Mouse (Mus musculus): ENCODE data around the gene Lamtor4. TPM values are rescaled to one million over a fixed set of nuclear protein-coding genes. Genes with fewer than 3 reads are reported as not detected.
"Not testable (repeated sequence)": the region's sequence is repeated elsewhere in the genome, so short reads cannot be mapped to it uniquely, and the experiment has no call there.

The Lamtor4 gene
- 27.3 and 36.7 TPM in 2 replicates for total RNA-seq (2017)

- ATAC-seq (ENCODE audit: extremely low read depth, insufficient number of reproducible peaks, low FRiP score, poor library complexity, severe bottlenecking), result peak; percentile 94
Measured at GRCm38 (mm10) chr5:138255353-138256093, at the start of gene Lamtor4. Lamtor4 (plus strand) TSS chr5:138255482.

GRCm38 (mm10) chr5:138207253-138207652 is 48.0 kb upstream of the Lamtor4 start:
- ATAC-seq (ENCODE audit: extremely low read depth, insufficient number of reproducible peaks, low FRiP score, poor library complexity, severe bottlenecking), result no peak

DNA sequence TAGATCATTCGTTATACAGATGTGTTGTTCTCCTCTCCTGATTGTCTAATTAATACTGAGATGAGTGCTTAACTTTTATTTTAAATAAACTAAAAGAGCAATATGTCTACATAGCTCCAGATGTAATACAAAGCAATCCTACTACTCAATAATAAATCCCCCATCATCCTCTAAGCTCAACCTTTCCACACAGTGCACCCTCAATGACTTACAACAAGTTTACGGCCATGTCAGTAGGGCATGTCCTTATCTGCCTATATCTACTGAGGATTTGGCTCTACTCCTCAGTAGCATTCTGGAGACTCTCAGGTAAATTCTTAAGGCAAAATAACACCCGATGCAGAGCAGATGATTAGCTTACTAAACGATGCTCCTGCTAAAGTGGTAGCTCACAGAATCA is 47.4 kb upstream of the Lamtor4 start:
- no peak for ATAC-seq (ENCODE audit: extremely low read depth, insufficient number of reproducible peaks, low FRiP score, poor library complexity, severe bottlenecking)

DNA sequence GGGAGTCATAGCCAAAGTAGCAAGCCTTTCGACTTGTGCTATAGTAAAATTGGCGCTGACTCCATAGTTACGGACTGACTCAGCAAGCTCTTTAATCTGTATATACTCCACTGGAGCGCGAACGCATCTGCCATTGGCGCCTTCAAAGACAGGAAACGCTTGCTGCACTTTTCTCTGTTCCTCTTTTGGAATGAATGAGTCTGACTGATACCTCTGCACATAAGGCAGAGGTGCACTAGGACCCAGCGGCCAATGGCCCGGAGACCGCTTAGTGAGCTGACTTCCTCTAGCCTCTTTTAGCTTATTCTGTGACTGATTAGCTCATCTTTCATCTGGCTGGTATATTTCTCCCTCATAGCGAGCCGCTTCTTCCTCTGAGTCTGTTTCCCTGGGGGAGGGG is 38.6 kb upstream of the Lamtor4 start:
- ATAC-seq (ENCODE audit: extremely low read depth, insufficient number of reproducible peaks, low FRiP score, poor library complexity, severe bottlenecking), result not testable (repeated sequence)

DNA sequence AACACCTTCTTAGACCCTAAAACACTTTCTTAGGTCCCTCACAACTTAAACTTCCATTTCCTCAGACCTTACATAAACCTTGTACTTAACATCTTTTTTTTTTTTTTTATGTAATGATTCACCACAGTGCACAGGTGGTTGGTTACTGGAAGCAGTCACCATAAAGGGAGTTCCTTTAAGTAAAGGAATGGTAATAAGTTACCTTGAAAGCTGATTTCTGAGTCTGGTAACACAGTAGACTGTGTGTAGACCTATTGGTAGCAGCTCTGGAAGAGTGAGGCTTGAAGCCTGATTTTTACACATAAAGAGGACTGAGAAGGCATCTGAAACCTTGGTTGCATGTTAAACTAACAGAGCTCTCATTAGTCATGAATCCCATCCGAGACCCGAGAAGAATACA is 35.4 kb upstream of the Lamtor4 start:
- no peak for ATAC-seq (ENCODE audit: extremely low read depth, insufficient number of reproducible peaks, low FRiP score, poor library complexity, severe bottlenecking)

GRCm38 (mm10) chr5:138222111-138222510 is 33.2 kb upstream of the Lamtor4 start:
- ATAC-seq (ENCODE audit: extremely low read depth, insufficient number of reproducible peaks, low FRiP score, poor library complexity, severe bottlenecking), result peak; percentile 90

GRCm38 (mm10) chr5:138223287-138223686 is 32.0 kb upstream of the Lamtor4 start:
- no peak for ATAC-seq (ENCODE audit: extremely low read depth, insufficient number of reproducible peaks, low FRiP score, poor library complexity, severe bottlenecking)

GRCm38 (mm10) chr5:138225700-138226099 is 29.6 kb upstream of the Lamtor4 start, which contains the start of gene Nxpe5:
Nxpe5 (plus strand) TSS chr5:138225898.
- no peak for ATAC-seq (ENCODE audit: extremely low read depth, insufficient number of reproducible peaks, low FRiP score, poor library complexity, severe bottlenecking)

GRCm38 (mm10) chr5:138226491-138226890 is 28.8 kb upstream of the Lamtor4 start:
- ATAC-seq (ENCODE audit: extremely low read depth, insufficient number of reproducible peaks, low FRiP score, poor library complexity, severe bottlenecking), result no peak

- ATAC-seq (ENCODE audit: extremely low read depth, insufficient number of reproducible peaks, low FRiP score, poor library complexity, severe bottlenecking), result peak; percentile 56; the same call in 1 of the 2 replicates
Measured at GRCm38 (mm10) chr5:138227367-138227766, 27.9 kb upstream of the Lamtor4 start.

DNA sequence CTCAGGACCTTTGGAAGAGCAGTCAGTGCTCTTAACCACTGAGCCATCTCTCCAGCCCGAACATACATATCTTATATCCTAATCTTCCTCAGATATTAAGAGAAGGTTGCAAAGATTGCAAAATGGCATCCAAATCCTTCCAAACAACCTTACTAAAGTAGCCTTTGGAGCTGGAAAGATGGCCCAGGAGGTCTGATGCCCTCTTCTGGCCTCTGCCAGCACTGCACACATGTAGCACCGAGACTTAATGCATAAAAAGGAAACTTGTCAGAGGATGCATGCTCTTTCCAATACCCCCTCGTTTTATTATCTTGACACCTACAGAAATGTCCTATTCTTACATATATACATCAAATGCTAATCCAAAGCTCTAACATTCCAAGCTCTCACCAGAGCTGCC is 27.3 kb upstream of the Lamtor4 start:
- peak; percentile 53 for ATAC-seq (ENCODE audit: extremely low read depth, insufficient number of reproducible peaks, low FRiP score, poor library complexity, severe bottlenecking)

- no peak for ATAC-seq (ENCODE audit: extremely low read depth, insufficient number of reproducible peaks, low FRiP score, poor library complexity, severe bottlenecking)
Measured at GRCm38 (mm10) chr5:138229511-138229910, 25.8 kb upstream of the Lamtor4 start.

DNA sequence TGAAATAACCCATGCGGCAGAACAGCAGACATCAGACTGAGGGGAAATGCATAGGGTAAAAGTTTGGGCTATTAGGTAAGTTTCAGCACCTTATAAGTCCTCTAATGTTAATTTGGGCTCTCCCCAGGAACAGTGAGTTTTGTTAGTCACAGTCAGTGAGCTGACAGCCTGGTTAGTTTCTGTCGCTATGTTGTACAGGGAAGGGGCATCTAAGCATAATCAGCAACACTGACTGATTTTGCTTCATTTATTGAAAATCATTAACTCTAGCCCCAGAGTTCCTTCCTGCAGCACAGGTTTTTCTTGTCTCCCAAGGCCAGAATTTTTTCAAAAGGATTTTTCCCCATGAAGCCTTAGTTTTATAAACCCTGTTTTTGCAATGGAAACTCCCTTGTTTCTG is 21.5 kb upstream of the Lamtor4 start:
- no peak for ATAC-seq (ENCODE audit: extremely low read depth, insufficient number of reproducible peaks, low FRiP score, poor library complexity, severe bottlenecking)

DNA sequence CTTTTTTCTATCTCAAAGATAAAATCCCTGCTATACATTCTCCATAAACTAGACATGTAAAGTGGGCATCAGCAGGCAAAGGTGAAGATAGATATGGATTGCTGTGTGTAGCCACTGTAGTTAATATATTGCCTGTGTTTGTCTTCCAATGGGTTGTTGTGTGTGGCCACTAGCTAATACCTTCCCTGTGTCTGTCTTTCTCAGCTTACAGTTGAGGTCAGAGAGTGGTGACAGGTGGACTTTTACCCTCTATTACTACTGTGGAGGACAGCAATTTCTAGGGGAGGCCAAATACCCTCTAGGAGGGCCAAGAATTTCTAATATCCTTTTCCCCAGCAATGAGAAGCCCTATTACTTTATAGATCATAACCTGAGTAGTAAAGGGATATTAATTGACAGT is 21.1 kb upstream of the Lamtor4 start:
- ATAC-seq (ENCODE audit: extremely low read depth, insufficient number of reproducible peaks, low FRiP score, poor library complexity, severe bottlenecking), result no peak

DNA sequence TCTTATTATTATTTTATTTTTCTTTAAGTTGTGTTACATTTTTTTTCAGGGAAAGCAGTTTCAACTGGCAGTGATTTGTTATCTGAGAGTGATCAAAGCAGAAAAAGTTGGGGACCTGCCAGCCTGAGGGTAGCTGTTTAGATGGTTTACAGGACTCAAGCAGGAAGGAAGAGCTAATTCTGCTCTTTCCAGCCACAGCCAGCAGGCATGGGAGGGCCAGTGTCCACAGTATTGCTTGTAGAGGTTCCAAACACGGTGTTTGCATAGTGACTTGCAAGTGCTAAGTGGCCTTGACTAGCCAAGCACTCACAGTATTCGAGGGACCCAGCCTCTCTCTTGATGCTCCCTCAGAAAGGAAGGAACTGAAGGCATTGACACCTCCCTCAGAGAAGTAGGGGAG is 13.8 kb upstream of the Lamtor4 start:
- ATAC-seq (ENCODE audit: extremely low read depth, insufficient number of reproducible peaks, low FRiP score, poor library complexity, severe bottlenecking), result no peak

GRCm38 (mm10) chr5:138251144-138251543 is 4.1 kb upstream of the Lamtor4 start:
- ATAC-seq (ENCODE audit: extremely low read depth, insufficient number of reproducible peaks, low FRiP score, poor library complexity, severe bottlenecking), result no peak

DNA sequence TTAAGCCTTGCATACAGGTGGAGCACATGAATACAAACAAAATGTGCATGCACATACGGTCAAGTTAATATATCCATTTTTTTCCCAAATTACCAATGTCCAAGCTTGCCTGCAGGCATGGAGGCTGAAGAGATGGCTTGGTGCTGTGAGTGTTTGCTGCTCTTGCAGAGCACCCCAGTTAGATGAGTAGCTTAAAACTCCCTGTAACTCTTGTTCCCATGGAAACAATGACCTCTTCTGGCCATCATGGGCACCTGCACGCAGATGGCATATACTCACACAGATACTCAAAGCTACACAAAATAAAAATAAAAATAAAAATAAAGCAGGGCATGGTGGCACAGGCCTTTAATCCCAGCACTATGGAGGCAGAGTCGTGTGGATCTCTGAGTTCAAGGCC is 2.2 kb upstream of the Lamtor4 start:
- no peak for ATAC-seq (ENCODE audit: extremely low read depth, insufficient number of reproducible peaks, low FRiP score, poor library complexity, severe bottlenecking)

GRCm38 (mm10) chr5:138256094-138256467 is 799 bp downstream of the Lamtor4 start:
- ATAC-seq (ENCODE audit: extremely low read depth, insufficient number of reproducible peaks, low FRiP score, poor library complexity, severe bottlenecking), result no peak

DNA sequence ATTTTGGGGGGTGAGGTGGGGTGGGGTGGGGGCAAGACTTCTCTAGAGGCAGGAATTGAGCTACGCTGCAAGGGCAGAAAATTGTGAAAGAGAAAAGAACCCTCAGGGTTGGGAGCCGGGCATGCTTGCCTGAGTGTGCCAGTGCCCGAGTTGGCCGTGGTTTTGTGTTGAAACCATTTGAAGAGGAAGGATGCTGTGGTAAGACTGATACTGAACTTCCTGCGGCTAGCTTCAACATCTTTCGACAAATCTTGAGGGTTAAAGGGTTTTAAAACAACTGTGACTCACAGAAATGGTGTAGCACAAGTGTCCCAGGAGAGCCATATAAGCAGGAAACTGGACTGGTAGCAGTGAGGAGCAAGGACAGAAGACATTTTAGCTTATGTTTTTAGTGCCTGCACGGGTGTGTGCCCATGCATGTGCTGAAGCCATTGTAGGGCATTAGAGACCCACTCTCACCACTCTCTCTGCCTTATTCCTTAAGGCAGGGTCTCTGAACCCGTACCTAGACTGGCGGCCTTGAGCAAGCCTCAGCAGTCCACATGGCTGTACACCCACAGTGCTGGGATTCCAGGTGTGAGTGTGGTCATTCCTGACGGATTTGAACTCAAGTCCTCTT is 1.8 kb downstream of the Lamtor4 start:
- peak; percentile 39 for ATAC-seq (ENCODE audit: extremely low read depth, insufficient number of reproducible peaks, low FRiP score, poor library complexity, severe bottlenecking)

DNA sequence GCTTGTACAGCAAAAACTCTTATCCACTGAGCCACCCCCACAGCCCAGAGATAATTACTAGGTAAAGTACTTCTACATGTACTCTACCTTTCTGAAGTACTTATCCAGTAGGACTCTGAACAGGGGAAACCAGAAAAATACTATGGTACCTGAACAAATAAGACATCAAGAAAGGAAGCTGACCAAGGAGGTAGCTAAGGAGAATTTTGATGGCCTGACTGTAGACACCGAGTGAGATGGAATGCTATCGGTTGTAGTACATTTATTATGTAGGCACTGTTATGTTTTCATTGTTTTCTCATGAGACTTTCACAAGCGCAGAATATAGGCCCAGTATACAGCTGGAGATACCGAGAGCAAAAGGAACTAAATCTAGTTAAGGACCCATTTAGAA is 2.3 kb downstream of the Lamtor4 start:
- ATAC-seq (ENCODE audit: extremely low read depth, insufficient number of reproducible peaks, low FRiP score, poor library complexity, severe bottlenecking), result no peak

- no peak for ATAC-seq (ENCODE audit: extremely low read depth, insufficient number of reproducible peaks, low FRiP score, poor library complexity, severe bottlenecking)
Measured at GRCm38 (mm10) chr5:138258078-138258477, 2.8 kb downstream of the Lamtor4 start.

Measured in neutrophil, adult 5-6 weeks (primary cell).